Mouse (Mus musculus): ENCODE data around the gene Dbndd2. TPM values are rescaled to one million over a fixed set of nuclear protein-coding genes. Genes with fewer than 3 reads are reported as not detected.

Gene Dbndd2
- polyA plus RNA-seq, 1 experiment from 2014 or later = 8.1 TPM

- no peak overlapping the region for H3K27ac ChIP-seq (replicated peaks)
- 0 out of 2 replicates have a peak, but pooled peaks cover 5% of the 10 kb centered on the region for H3K36me3 ChIP-seq
- peak overlapping the region; percentile 61 for H3K9ac ChIP-seq (replicated peaks)
- ATAC-seq (replicated peaks) = 0 out of 2 replicates have a peak, but pooled peaks have one; percentile 26
- H3K4me1 ChIP-seq = peaks cover 17% of the 10 kb centered on the region
- peak overlapping the region; percentile 100 for H3K4me2 ChIP-seq (replicated peaks)
- peaks cover 17% of the 10 kb centered on the region; the same call in 1 of the 2 replicates for H3K27me3 ChIP-seq
- H3K4me3 ChIP-seq = peak overlapping the region; percentile 69
- no peaks in the 10 kb centered on the region for H3K9me3 ChIP-seq
- WGBS = 10% methylated on average over 11 of the region's 11 CpGs
These were observed 1.2 kb downstream of the Dbndd2 start for GRCm38 (mm10) chr2:164487115-164487527.

- Histone ChIP-seq H3K4me3 (no peak overlapping the region), H3K27me3 (peaks cover 17% of the 10 kb centered on the region; the same call in 1 of the 2 replicates), H3K36me3 (0 out of 2 replicates have a peak, but pooled peaks cover 5% of the 10 kb centered on the region), H3K4me2 (replicated peaks) (no peak overlapping the region), H3K27ac (replicated peaks) (no peak overlapping the region), H3K9me3 (no peaks in the 10 kb centered on the region), H3K9ac (replicated peaks) (no peak overlapping the region), H3K4me1 (peaks cover 17% of the 10 kb centered on the region)
- WGBS = 53% methylated on average over 9 of the region's 9 CpGs
- ATAC-seq (replicated peaks) = no peak
These were observed 1.9 kb downstream of the Dbndd2 start for GRCm38 (mm10) chr2:164487812-164488211.

GRCm38 (mm10) chr2:164494126-164494525 is 8.2 kb downstream of the Dbndd2 start:
- Histone ChIP-seq H3K9me3 (no peaks in the 10 kb centered on the region), H3K27ac (replicated peaks) (no peak overlapping the region), H3K4me2 (replicated peaks) (no peak overlapping the region), H3K36me3 (peaks cover 5% of the 10 kb centered on the region; the same call in 1 of the 2 replicates), H3K9ac (replicated peaks) (no peak overlapping the region), H3K27me3 (no peaks in the 10 kb centered on the region), H3K4me1 (peaks cover 17% of the 10 kb centered on the region), H3K4me3 (no peak overlapping the region)
- 57% methylated on average over 2 of the region's 2 CpGs for WGBS
- no peak for ATAC-seq (replicated peaks)

- Histone ChIP-seq H3K4me2 (replicated peaks) (peak overlapping the region; percentile 94; the same call in 1 of the 2 replicates), H3K9me3 (no peaks in the 10 kb centered on the region), H3K9ac (replicated peaks) (no peak overlapping the region), H3K4me1 (peaks cover 17% of the 10 kb centered on the region), H3K4me3 (peak overlapping the region; percentile 93), H3K27me3 (no peaks in the 10 kb centered on the region), H3K36me3 (peaks cover 9% of the 10 kb centered on the region), H3K27ac (replicated peaks) (no peak overlapping the region)
- 63% methylated on average over 1 of the region's 1 CpGs for WGBS
- no peak for ATAC-seq (replicated peaks)
These were observed 10.4 kb downstream of the Dbndd2 start for GRCm38 (mm10) chr2:164496331-164496730.

- Histone ChIP-seq H3K9me3 (no peaks in the 10 kb centered on the region), H3K4me2 (replicated peaks) (peak within 1 kb of the TSS; percentile 94), H3K27ac (replicated peaks) (peak within 1 kb of the TSS; percentile 70; the same call in 1 of the 2 replicates), H3K4me3 (peak within 1 kb of the TSS; percentile 93), H3K9ac (replicated peaks) (peak within 1 kb of the TSS; percentile 76), H3K36me3 (peaks cover 15% of the 10 kb centered on the region), H3K27me3 (no peaks in the 10 kb centered on the region), H3K4me1 (peaks cover 17% of the 10 kb centered on the region)
- WGBS = 4% methylated on average over 43 of the region's 43 CpGs
- peak; percentile 96 for ATAC-seq (replicated peaks)
These were observed 11.2 kb downstream of the Dbndd2 start, which contains the start of gene Pigt for GRCm38 (mm10) chr2:164496847-164497690. Gene Pigt, plus strand, starts transcription at chr2:164497520.

GRCm38 (mm10) chr2:164497691-164498268 is 11.9 kb downstream of the Dbndd2 start:
- 5% methylated on average over 21 of the region's 21 CpGs for WGBS
- H3K4me3 ChIP-seq = peak overlapping the region; percentile 93
- H3K9ac ChIP-seq (replicated peaks) = peak overlapping the region; percentile 76
- H3K36me3 ChIP-seq = peaks cover 22% of the 10 kb centered on the region
- ATAC-seq (replicated peaks) = peak; percentile 65
- peak overlapping the region; percentile 94 for H3K4me2 ChIP-seq (replicated peaks)
- peaks cover 17% of the 10 kb centered on the region for H3K4me1 ChIP-seq
- H3K9me3 ChIP-seq = no peaks in the 10 kb centered on the region
- H3K27ac ChIP-seq (replicated peaks) = peak overlapping the region; percentile 48; the same call in 1 of the 2 replicates
- H3K27me3 ChIP-seq = no peaks in the 10 kb centered on the region

- Histone ChIP-seq H3K27ac (replicated peaks) (no peak overlapping the region), H3K36me3 (peaks cover 37% of the 10 kb centered on the region), H3K4me1 (peaks cover 17% of the 10 kb centered on the region), H3K9ac (replicated peaks) (no peak overlapping the region), H3K4me3 (no peak overlapping the region), H3K27me3 (no peaks in the 10 kb centered on the region), H3K4me2 (replicated peaks) (no peak overlapping the region), H3K9me3 (no peaks in the 10 kb centered on the region)
- no peak for ATAC-seq (replicated peaks)
- WGBS = 74% methylated on average over 5 of the region's 5 CpGs
These were observed 13.4 kb downstream of the Dbndd2 start for GRCm38 (mm10) chr2:164499317-164499716.

- Histone ChIP-seq H3K27me3 (no peaks in the 10 kb centered on the region), H3K4me1 (peaks cover 17% of the 10 kb centered on the region), H3K4me2 (replicated peaks) (no peak overlapping the region), H3K27ac (replicated peaks) (no peak overlapping the region), H3K9me3 (no peaks in the 10 kb centered on the region), H3K9ac (replicated peaks) (no peak overlapping the region), H3K4me3 (no peak overlapping the region), H3K36me3 (peaks cover 49% of the 10 kb centered on the region)
- WGBS = 95% methylated on average over 7 of the region's 7 CpGs
- no peak for ATAC-seq (replicated peaks)
These were observed 14.6 kb downstream of the Dbndd2 start for GRCm38 (mm10) chr2:164500511-164500910.

- Histone ChIP-seq H3K9me3 (no peaks in the 10 kb centered on the region), H3K4me2 (replicated peaks) (no peak overlapping the region), H3K4me1 (no peaks in the 10 kb centered on the region), H3K27me3 (no peaks in the 10 kb centered on the region), H3K27ac (replicated peaks) (no peak overlapping the region), H3K9ac (replicated peaks) (no peak overlapping the region), H3K4me3 (no peak overlapping the region), H3K36me3 (peaks cover 54% of the 10 kb centered on the region)
- 94% methylated on average over 3 of the region's 3 CpGs for WGBS
- no peak for ATAC-seq (replicated peaks)
These were observed 19.0 kb downstream of the Dbndd2 start for GRCm38 (mm10) chr2:164504919-164505318.

- no peaks in the 10 kb centered on the region for H3K27me3 ChIP-seq
- H3K36me3 ChIP-seq = peaks cover 48% of the 10 kb centered on the region
- WGBS = 95% methylated on average over 4 of the region's 4 CpGs
- H3K9me3 ChIP-seq = no peaks in the 10 kb centered on the region
- H3K27ac ChIP-seq (replicated peaks) = no peak overlapping the region
- no peak for ATAC-seq (replicated peaks)
- H3K9ac ChIP-seq (replicated peaks) = no peak overlapping the region
- no peak overlapping the region for H3K4me3 ChIP-seq
- no peak overlapping the region for H3K4me2 ChIP-seq (replicated peaks)
- no peaks in the 10 kb centered on the region for H3K4me1 ChIP-seq
These were observed 19.9 kb downstream of the Dbndd2 start for GRCm38 (mm10) chr2:164505619-164506347.

GRCm38 (mm10) chr2:164507811-164508210 is 21.9 kb downstream of the Dbndd2 start:
- H3K9ac ChIP-seq (replicated peaks) = no peak overlapping the region
- peaks cover 36% of the 10 kb centered on the region for H3K36me3 ChIP-seq
- no peak overlapping the region for H3K4me2 ChIP-seq (replicated peaks)
- 88% methylated on average over 19 of the region's 19 CpGs for WGBS
- H3K4me1 ChIP-seq = no peaks in the 10 kb centered on the region
- H3K27ac ChIP-seq (replicated peaks) = no peak overlapping the region
- H3K27me3 ChIP-seq = no peaks in the 10 kb centered on the region
- no peaks in the 10 kb centered on the region for H3K9me3 ChIP-seq
- ATAC-seq (replicated peaks) = no peak
- H3K4me3 ChIP-seq = no peak overlapping the region

Measured in forebrain, embryonic 15.5 days (tissue).